Mouse (Mus musculus) heart, adult 18-20 months (tissue): ENCODE measurements around the gene Cfap299. TPM values are rescaled to one million over a fixed set of nuclear protein-coding genes. Genes with fewer than 3 reads are reported as not detected.
A peak's percentile ranks its signal among the peaks of the same experiment; 100 is the strongest.

ENCODE experiments used
- DNase-seq, 2 experiments: peaks; one replicate each; pipeline ENCODE4 v3.0.0; 2021 to 2022; ENCODE audit warnings: mixed read lengths in 1 of 2
- total RNA-seq, 2 experiments: library from RNA; stranded (reverse); gene quantifications; 2 replicates each; pipeline ENCODE4 v1.2.3; 2021

The Cfap299 gene
- total RNA-seq, 2 experiments from 2014 or later, result 0.33 TPM; not detected in 1

GRCm38 (mm10) chr5:98617416-98617815 lies 288.3 kb downstream of the Cfap299 start:
- DNase-seq, result no peak

DNA sequence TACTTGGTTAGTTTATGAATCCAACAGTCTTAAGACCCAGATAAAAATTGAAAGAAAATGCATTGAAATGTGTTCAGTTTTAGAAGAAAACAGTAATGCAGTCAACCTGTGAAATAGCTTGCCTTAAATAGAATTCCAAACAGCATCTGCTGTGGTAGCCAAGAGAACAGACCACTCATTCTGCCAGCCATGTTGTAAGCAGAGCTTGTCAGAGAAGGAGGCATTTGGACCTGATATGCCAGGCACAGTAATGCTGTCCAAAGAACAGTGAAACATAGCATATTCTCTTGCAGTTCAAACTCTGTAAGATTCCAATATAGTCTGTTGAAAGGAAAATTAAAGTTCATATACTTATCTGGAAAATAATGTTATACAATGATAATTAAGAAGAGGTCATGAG lies 321.2 kb downstream of the Cfap299 start:
- DNase-seq, result no peak

- no peak for DNase-seq
Measured at GRCm38 (mm10) chr5:98651049-98651448, 321.9 kb downstream of the Cfap299 start.

GRCm38 (mm10) chr5:98688254-98688653 lies 359.1 kb downstream of the Cfap299 start:
- DNase-seq, result no peak

DNA sequence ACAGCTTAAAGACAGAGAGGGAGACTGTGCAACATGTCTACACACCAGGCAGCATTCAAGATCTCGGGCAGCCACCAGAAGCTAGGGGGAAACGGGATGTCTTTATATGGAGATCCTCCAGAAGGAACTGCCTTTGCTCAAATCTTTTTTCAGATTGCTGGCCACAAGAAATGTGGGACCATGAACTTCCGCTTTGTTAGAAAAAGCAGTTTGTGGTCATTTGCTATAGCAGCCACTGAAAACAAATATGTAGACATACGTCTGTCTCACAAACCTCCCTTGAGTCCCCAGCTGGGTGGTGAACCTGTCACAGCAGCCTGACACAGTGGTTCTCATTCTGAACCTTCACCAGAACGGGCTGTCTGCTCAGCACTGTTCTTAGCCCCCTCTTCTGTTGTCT lies 363.0 kb downstream of the Cfap299 start:
- peak in 1 of 2 experiments; percentile 16 for DNase-seq

- DNase-seq, result no peak
Measured at GRCm38 (mm10) chr5:98696336-98696735, 367.2 kb downstream of the Cfap299 start.

- no peak for DNase-seq
Measured at GRCm38 (mm10) chr5:98703963-98704362, 374.9 kb downstream of the Cfap299 start.

DNA sequence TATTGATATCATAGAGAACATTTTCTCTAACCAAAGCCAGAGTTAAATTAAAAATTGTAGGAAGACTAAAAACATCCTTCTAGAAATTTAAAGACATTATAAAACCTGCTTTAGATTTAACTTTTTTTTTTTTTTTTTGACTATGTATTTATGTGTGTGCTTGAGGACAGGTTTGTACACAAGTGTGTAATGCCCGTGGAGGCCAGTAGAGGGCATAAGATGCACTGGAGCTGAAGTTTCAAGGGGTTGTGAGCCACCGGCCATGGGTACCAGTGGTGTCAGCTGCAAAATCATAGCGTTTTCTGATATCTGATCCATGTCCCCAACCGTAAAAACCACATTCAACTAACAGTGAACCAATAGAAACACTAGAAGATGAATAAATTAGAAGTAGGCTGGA lies 377.5 kb downstream of the Cfap299 start:
- no peak for DNase-seq

GRCm38 (mm10) chr5:98715392-98715791 lies 386.3 kb downstream of the Cfap299 start:
- DNase-seq, result no peak

GRCm38 (mm10) chr5:98732157-98733009 lies 403.3 kb downstream of the Cfap299 start:
- DNase-seq, result peak; percentile 2 to 7

GRCm38 (mm10) chr5:98733010-98733399 lies 403.9 kb downstream of the Cfap299 start:
- no peak for DNase-seq

GRCm38 (mm10) chr5:98761858-98762652 lies 433.0 kb downstream of the Cfap299 start:
- DNase-seq, result no peak

DNA sequence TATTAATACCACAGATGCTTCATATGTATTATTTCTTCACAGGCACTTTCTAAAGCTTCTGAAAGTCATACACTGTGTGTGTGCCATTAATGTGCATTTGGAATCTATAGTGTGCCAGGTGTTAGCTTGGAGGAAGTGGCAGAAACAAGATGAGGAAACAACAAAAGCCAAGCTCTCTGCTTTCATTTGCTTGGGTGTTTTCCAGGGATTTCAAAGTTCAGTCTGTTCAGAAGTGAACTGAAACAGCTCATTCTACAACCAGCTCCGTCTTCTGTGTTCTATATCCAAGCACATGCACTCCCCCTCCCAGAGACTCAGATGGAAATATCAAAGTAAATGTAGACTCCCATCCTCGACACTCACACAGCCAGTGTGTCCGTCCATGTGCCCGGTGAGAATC lies 449.5 kb downstream of the Cfap299 start:
- no peak for DNase-seq

- no peak for DNase-seq
Measured at GRCm38 (mm10) chr5:98782066-98782465, 453.0 kb downstream of the Cfap299 start.

- DNase-seq, result no peak
Measured at GRCm38 (mm10) chr5:98787735-98788134, 458.6 kb downstream of the Cfap299 start.

GRCm38 (mm10) chr5:98788568-98788967 lies 459.5 kb downstream of the Cfap299 start:
- no peak for DNase-seq

GRCm38 (mm10) chr5:98790894-98791607 lies 461.9 kb downstream of the Cfap299 start:
- no peak for DNase-seq

GRCm38 (mm10) chr5:98801495-98801894 lies 472.4 kb downstream of the Cfap299 start:
- DNase-seq, result no peak

DNA sequence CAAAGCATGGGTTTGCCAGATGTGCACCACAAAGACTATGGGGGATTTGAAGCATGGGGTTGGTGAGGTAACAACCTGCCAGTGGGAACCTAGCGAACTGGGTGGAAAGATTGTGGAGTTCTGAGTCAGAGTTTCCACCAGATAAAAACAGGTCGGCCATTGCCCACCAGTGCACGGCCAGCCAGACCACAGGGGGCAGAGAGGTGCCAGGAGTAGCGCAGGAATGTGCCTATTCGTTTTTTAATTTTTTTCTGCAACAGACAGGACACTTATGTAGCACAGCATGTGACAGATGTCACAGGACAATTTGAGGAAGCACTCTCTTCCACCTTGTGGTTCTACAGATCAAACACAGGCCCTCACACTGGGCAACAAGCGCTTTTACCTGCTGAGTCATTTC lies 475.7 kb downstream of the Cfap299 start:
- no peak for DNase-seq

DNA sequence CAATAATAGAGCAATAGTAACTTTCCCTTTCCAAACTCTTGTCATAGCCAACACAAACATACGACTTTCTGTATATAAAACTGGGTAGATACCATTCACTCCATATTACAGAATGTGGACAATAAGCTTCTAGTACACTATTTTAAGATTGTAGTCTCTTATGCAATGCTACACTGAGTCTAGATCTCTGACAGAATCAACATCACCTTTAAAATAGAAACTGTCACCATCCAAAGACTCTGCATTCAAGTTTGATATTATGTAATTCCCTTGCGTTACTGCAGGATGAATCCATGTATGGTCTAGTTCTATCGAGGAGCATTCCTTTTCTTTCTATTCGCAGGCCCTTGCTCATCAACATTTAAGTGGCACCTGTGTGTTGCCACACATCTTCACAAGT lies 477.4 kb downstream of the Cfap299 start:
- no peak for DNase-seq

DNA sequence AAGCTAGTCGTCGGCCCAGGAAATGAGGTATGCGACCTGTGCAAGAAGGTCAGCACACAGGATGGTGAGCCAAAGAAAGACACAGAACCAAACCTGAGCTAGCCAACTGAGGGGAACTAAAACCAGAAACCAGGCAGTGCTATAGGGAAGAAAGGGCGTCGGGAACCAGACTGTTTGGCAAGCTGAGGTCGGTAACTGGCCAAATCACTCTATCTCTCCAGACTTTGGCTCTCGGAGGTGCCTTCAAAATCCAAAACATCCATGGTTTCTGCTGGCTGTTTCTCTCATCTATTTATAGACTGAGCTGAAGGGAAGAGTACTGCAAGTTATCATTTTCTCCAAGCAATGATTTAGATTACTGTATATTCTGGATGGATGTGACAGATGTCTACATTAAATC lies 477.9 kb downstream of the Cfap299 start:
- DNase-seq, result peak in 1 of 2 experiments; percentile 9

DNA sequence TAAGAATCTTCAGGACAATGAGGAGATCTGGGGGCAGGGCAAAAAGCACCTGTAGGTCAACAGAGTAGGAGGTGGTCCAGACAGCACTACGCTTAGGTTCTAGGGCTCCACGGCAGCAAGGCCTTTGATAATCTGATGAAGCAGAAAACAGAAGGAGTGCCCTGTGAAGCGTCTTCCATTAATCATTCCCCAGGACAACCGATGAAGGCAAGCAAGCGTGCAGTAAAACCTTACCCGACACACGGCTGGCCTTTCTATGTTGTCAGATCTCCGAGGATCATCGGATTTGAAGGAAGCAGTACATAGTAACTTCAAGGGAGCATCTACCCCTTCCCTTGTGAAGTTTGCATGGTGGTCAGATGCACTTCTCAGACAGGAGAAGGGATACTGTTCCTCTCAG lies 478.8 kb downstream of the Cfap299 start:
- no peak for DNase-seq

DNA sequence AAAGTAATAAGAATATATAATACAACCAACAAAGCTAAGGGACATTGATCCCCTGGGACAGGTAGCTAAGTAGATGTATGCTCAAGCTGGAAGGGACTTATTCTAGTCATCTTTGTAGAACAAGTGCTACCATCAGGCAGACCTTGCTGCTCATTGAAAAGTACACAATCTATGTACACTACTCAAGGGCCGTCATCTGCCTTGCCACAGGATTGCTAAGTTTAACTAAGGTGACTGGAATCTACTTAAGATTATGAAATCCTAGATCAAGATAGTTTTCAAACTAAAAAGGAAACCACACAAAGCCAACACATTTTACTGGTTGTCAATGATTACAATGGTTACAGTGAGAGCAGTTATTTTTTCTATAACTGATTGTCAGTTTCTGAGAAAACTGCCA lies 483.3 kb downstream of the Cfap299 start:
- DNase-seq, result no peak
